Mouse (Mus musculus): ENCODE results near the gene Pde4c.

DNA sequence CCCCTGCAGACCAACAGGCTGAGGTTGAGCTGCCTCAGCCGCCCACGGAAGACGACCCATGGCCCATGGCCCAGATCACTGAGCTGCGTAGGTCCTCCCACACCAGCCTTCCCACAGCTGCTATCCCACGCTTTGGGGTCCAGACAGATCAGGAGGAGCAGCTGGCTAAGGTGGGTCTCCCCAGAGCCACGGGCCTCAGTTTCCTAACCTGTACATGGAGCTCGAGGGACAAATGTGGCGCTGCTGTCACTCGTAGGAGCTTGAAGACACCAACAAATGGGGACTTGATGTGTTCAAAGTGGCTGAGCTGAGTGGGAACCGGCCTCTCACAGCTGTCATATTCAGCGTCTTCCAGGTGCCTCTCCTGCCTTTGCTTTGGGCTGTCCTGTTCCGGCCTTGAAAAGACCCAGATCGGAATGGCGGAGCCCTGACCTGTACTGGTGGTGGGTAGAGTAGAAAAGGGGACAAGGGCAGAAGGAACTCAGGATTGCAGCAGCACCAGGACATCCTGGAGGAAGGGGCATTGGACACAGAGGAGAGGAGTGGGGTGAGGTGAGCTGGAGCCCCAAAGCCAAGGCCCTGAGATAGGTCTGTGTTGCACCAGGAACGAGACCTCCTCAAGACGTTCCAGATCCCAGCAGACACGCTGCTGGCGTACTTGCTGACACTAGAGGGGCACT, 23.8 kb downstream of the Pde4c start:
- TF ChIP-seq USF1 (IDR thresholded peaks at IDR 0.05; ENCODE audit: low read depth, low read length) (no peak), POLR2A (IDR thresholded peaks at IDR 0.05; ENCODE audit: low read depth, low read length) (no peak), CTCF (conservative IDR thresholded peaks at IDR 0.05 in 1 of 2, IDR thresholded peaks at IDR 0.05 in 1 of 2; ENCODE audit: low read depth in 2 of 2, low read length in 2 of 2) (no peak)

Measured in CH12.LX (cell line).